Mouse (Mus musculus): ENCODE results near the gene Igf2bp2. TPM values are rescaled to one million over a fixed set of nuclear protein-coding genes. Genes with fewer than 3 reads are reported as not detected.

Igf2bp2 gene
- total RNA-seq, 2 experiments from 2014 or later, result 1.7 to 1.8 TPM

DNA sequence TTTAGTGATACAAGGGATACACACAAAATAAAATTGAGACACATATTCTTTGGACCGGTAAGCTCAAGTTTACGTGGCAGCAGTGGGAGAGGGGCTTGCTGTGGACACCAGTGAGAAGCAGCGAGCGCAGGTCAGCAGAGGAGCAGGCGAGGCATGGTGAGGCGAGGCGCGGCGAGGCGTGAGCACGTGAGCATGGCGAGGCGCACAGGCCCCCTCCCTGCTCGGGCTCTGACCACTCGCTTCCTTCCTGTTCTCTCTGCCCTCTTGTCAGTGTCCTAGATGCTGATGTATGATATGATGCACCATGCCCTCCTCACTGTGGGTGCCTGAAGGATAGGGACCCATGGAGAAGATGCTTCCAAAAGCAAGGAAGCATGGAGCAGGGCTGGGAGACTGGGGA lies 43.6 kb downstream of the Igf2bp2 start:
- intact Hi-C loops (cut with DNase I), result no loop called here
- TF ChIP-seq CTCF (IDR thresholded peaks at IDR 0.05), result no peak
- Histone ChIP-seq H3K4me3 (peak overlapping the region; percentile 26), H3K27ac (no peak overlapping the region)
- peak; percentile 10 to 12 for DNase-seq (ENCODE audit: extremely low spot score in 1 of 2, low spot score in 2 of 2)

GRCm38 (mm10) chr16:22118716-22119501 lies 44.2 kb downstream of the Igf2bp2 start:
- intact Hi-C loops (cut with DNase I), result no loop called here
- H3K27ac ChIP-seq, result no peak overlapping the region
- DNase-seq (ENCODE audit: extremely low spot score in 1 of 2, low spot score in 2 of 2), result peak; percentile 24
- peak overlapping the region; percentile 26 for H3K4me3 ChIP-seq
- TF ChIP-seq CTCF (IDR thresholded peaks at IDR 0.05), result no peak; the same call in 1 of the 2 replicates

- no peak for DNase-seq (ENCODE audit: extremely low spot score in 1 of 2, low spot score in 2 of 2)
- no peak overlapping the region for H3K27ac ChIP-seq
- intact Hi-C loops (cut with DNase I), result no loop called here
- H3K4me3 ChIP-seq, result no peak overlapping the region
- no peak for TF ChIP-seq CTCF (IDR thresholded peaks at IDR 0.05)
Observed at GRCm38 (mm10) chr16:22118151-22118550, 44.9 kb downstream of the Igf2bp2 start.

DNA sequence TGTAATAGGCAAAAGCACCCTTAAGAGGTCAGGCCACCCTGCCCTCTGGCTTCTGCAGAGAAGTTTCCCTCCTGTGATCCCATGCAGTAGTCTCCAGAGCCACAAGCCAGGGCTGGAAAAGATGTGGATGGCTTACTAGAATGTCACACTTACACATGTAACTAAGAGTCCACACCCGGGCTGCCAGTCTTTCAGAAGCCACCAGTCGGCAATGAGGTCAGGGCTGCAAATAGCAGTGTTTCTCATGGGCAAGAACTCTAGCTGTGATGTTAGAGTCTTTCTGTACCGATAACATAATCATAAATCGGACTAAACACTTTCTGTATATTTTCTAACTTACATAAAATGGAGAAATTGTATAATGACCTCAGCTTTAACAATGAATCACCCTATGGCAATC lies 46.4 kb downstream of the Igf2bp2 start:
- intact Hi-C loops (cut with DNase I), result no loop called here
- H3K27ac ChIP-seq, result no peak overlapping the region
- no peak overlapping the region for H3K4me3 ChIP-seq
- no peak for TF ChIP-seq CTCF (IDR thresholded peaks at IDR 0.05)
- DNase-seq (ENCODE audit: extremely low spot score in 1 of 2, low spot score in 2 of 2), result no peak

GRCm38 (mm10) chr16:22116058-22116457 lies 47.0 kb downstream of the Igf2bp2 start:
- no peak for DNase-seq (ENCODE audit: extremely low spot score in 1 of 2, low spot score in 2 of 2)
- no peak for TF ChIP-seq CTCF (IDR thresholded peaks at IDR 0.05)
- intact Hi-C loops (cut with DNase I), result no loop called here
- H3K27ac ChIP-seq, result no peak overlapping the region
- H3K4me3 ChIP-seq, result no peak overlapping the region

GRCm38 (mm10) chr16:22110036-22110435 lies 53.1 kb downstream of the Igf2bp2 start:
- intact Hi-C loops (cut with DNase I), result no loop called here
- no peak overlapping the region for H3K27ac ChIP-seq
- DNase-seq (ENCODE audit: extremely low spot score in 1 of 2, low spot score in 2 of 2), result no peak
- H3K4me3 ChIP-seq, result no peak overlapping the region
- TF ChIP-seq CTCF (IDR thresholded peaks at IDR 0.05), result no peak

DNA sequence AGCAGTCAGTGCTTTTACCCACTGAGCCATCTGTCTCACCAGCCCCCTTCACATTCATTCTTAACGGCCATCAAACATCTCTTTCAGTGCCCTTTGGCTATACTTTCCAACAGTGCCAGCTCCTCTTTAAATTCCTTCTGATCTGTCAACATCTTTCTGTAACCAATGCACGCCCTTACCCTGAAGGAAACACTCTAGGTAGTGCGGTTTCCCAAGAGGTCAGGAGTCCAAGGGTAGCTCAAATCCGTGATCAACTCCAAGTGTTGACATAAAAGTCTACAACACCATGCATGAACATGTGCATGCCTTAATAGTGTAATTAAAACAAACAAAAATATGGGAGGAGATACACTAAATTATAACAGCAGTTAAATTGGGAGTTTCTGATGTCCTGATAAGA lies 53.9 kb downstream of the Igf2bp2 start:
- no peak for DNase-seq (ENCODE audit: extremely low spot score in 1 of 2, low spot score in 2 of 2)
- TF ChIP-seq CTCF (IDR thresholded peaks at IDR 0.05), result no peak
- intact Hi-C loops (cut with DNase I), result loop anchor here (5.0 kb wide), 1 partner anchor 183 kb away; no protein-coding TSS in a partner anchor
- H3K27ac ChIP-seq, result no peak overlapping the region
- no peak overlapping the region for H3K4me3 ChIP-seq

DNA sequence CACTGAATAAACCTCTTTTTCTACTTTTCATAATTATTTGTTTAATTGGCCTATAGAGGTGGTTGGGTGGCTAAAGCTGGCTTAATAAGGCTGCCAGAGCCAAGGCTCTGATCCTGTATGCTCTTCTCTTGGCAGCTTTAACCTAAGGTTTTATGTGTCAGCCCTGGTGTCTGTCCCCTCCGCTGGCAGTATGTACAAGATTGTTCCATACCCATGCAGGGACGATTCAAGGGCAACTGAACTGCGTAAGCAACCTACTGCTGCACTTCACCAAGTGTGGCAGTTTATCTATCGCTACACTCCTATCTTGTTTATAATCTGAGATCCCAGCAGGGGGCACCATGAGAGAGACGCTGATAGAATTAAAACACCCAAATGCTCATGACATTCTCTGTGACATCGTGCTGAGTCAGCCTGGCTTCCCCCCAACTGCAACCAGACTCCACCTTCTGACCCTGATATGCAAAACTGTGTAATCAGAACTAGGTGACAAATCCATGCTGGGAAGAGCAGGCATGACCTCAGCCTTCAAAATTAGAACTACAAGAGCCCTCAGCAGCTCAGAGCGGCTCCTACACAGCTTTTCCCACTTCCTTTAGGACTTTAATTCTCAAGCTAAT lies 55.1 kb downstream of the Igf2bp2 start:
- Histone ChIP-seq H3K4me3 (no peak overlapping the region), H3K27ac (no peak overlapping the region)
- intact Hi-C loops (cut with DNase I), result loop anchor here (5.0 kb wide), 1 partner anchor 184 kb away; no protein-coding TSS in a partner anchor
- peak; percentile 39 for TF ChIP-seq CTCF (IDR thresholded peaks at IDR 0.05)
- peak; percentile 26 for DNase-seq (ENCODE audit: extremely low spot score in 1 of 2, low spot score in 2 of 2)

GRCm38 (mm10) chr16:22106012-22106584 lies 57.0 kb downstream of the Igf2bp2 start:
- no peak for DNase-seq (ENCODE audit: extremely low spot score in 1 of 2, low spot score in 2 of 2)
- intact Hi-C loops (cut with DNase I), result loop anchor here (5.0 kb wide), 1 partner anchor 186 kb away; no protein-coding TSS in a partner anchor
- Histone ChIP-seq H3K27ac (no peak overlapping the region), H3K4me3 (no peak overlapping the region)
- TF ChIP-seq CTCF (IDR thresholded peaks at IDR 0.05), result peak; percentile 17

- Histone ChIP-seq H3K27ac (no peak overlapping the region), H3K4me3 (no peak overlapping the region)
- DNase-seq (ENCODE audit: extremely low spot score in 1 of 2, low spot score in 2 of 2), result no peak
- TF ChIP-seq CTCF (IDR thresholded peaks at IDR 0.05), result peak; percentile 25
- intact Hi-C loops (cut with DNase I), result no loop called here
Observed at GRCm38 (mm10) chr16:22100067-22100466, 63.0 kb downstream of the Igf2bp2 start.

- intact Hi-C loops (cut with DNase I), result no loop called here
- Histone ChIP-seq H3K4me3 (no peak overlapping the region), H3K27ac (no peak overlapping the region)
- TF ChIP-seq CTCF (IDR thresholded peaks at IDR 0.05), result no peak
- DNase-seq (ENCODE audit: extremely low spot score in 1 of 2, low spot score in 2 of 2), result no peak
Observed at GRCm38 (mm10) chr16:22097659-22098058, 65.4 kb downstream of the Igf2bp2 start.

- no peak for TF ChIP-seq CTCF (IDR thresholded peaks at IDR 0.05)
- no peak overlapping the region for H3K4me3 ChIP-seq
- DNase-seq (ENCODE audit: extremely low spot score in 1 of 2, low spot score in 2 of 2), result no peak
- intact Hi-C loops (cut with DNase I), result no loop called here
- no peak overlapping the region for H3K27ac ChIP-seq
Observed at GRCm38 (mm10) chr16:22095751-22096150, 67.3 kb downstream of the Igf2bp2 start.
